Mouse (Mus musculus) MN1 (cell line): Measurements from ENCODE around the gene Smarcd1.

Experiments used
- DNase-seq: peaks from one replicate; pipeline ENCODE4 v3.0.0-alpha.2; 2016; ENCODE audit warnings: low spot score

The Smarcd1 gene

DNA sequence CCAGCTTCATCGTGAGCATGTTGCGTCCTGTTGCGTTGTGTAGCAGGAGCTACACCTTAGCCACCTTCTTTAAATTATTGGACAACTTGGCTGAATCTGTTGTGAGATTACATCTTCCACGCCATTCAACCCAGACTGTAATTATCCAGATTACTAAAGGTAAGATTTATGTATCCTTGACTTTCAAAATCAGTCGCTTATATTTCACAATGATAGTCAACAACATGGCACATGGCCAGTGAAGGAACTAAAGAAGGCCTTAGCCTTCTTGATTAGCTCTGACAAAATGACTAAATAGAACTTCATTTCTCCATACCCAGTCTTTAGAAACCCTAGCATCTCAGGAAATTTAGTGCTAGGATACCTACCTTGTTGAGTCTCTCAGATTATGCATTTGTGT, 31.3 kb downstream of the Smarcd1 start:
- no peak for DNase-seq

DNA sequence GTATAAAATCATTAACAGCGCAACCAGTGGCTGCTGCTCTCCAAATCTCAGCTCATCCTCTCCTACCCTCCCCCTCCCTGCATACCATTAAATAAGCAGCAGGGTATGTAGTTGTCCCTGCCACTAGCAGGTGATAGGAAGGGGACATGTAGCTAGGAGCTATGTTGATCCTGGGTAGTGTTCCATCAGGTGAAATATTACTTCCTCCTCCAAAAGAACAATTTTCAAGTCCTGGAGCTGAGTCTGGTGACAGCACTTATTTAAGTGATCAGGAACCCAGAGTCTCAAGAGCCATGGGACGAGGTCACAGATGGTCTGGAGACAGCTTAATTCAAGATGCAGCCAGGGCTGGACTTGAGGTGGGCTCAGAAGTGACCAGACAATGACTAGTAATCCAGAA, 33.7 kb downstream of the Smarcd1 start:
- no peak for DNase-seq

DNA sequence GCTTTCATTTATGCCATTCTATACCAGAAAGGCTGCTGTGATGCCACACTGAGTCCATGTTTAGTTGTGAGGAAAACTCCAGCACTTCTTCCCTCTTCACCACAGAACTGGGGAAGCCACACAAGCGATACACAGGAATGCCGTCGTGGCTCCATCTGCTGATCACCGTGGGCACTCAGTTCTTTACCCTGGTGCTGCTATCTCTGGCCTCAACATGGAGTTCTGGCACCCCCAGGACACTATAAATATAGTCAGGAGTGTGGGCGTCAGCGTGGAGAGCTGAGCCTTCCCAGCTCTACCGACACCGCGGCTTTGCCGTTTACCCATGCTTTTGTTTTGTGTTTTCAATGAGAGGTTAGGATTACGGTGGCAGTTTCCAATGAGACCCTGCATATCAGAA, 34.7 kb downstream of the Smarcd1 start:
- no peak for DNase-seq

DNA sequence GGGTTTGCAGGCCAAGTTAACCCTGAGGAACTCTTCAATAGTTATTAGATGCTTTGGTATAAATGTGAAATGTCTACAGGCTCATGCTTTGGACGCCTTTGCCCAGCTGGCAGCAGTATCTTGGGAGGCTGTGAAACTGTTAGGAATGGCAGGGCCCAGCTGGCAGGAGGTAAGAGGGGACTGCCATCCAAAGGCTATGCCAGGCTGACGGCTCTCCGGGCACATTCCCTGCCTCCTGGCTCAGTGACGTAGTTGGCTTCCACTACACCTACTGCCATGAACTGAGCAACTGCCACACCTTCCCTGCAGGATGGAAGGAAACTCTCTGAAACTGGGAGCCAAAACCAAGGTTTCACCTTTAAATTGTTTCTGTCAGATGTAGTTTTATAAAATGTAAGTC, 38.3 kb downstream of the Smarcd1 start:
- DNase-seq = no peak

DNA sequence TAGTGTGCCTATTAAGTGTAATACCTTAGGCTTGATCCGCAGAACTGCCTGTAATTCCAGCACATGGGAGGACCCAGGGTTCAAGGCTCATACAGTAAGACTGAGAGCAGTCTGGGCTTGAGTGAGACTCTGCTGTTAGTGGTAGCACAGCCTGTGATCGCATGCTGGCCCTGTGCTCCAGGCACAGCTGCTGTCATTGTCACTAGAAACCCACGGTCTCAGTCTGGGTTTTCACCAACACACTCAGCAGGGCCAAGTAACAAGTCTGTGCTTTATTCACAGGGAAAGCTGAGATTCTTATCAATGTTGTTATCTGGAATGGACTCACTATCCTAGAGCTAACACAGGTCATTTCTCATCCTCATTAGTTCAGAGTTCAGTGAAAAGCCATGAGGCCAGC, 52.3 kb downstream of the Smarcd1 start:
- no peak for DNase-seq
